Mouse (Mus musculus) bone marrow, adult 2 months (tissue): ENCODE results near the gene Dhrs4.

Source experiments
- CTCF ChIP-seq: fragments of 200-500 bp; IDR thresholded peaks from 2 replicates; pipeline ENCODE4 v1.5.1; 2011; ENCODE audit warnings: low read length, control low read depth; ENCODE audit not compliant: control insufficient read depth, insufficient read depth
- POLR2A ChIP-seq: fragments of 200-500 bp; IDR thresholded peaks from 2 replicates; pipeline ENCODE4 v1.6.1; 2011; ENCODE audit warnings: low read depth, mild to moderate bottlenecking, control low read depth, low read length, borderline replicate concordance; ENCODE audit not compliant: control insufficient read depth

DNA sequence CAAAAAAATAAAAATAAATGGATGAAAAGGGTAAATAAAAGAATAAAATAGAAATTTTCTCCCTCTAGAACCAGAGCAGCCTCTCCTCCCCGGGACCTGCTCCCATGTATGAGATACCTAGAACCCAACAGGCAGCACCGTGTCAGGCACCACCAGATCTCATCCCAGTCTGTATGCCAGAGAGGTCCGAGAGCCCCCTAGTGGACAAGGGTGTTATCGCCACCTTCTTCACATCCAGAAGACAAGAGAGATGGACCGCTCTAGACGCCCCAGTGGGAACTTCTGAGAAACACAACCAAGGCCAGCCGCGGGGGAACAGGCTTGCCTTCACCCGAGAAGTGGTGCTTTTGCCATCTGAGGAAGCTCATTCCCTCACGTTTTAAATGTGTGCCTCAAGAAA lies 20.3 kb upstream of the Dhrs4 start:
- peak; percentile 78 for TF ChIP-seq CTCF
- TF ChIP-seq POLR2A, result no peak
